Mouse (Mus musculus): ENCODE results near the gene Vps13d. TPM values are rescaled to one million over a fixed set of nuclear protein-coding genes. Genes with fewer than 3 reads are reported as not detected.

Gene Vps13d
- polyA plus RNA-seq, 1 experiment, result 15.6 TPM

GRCm38 (mm10) chr4:145215396-145215795, 20.6 kb upstream of the Vps13d start:
- H3K36me3 ChIP-seq (ENCODE audit: control insufficient read depth, insufficient read depth, low read length, poor library complexity, severe bottlenecking), result no peaks in the 10 kb centered on the region
- no peaks in the 10 kb centered on the region for H3K27me3 ChIP-seq (ENCODE audit: control insufficient read depth, insufficient read depth, low read length, poor library complexity, severe bottlenecking)
- H3K9me3 ChIP-seq (replicated peaks; ENCODE audit: control insufficient read depth, insufficient read depth, low read length, poor library complexity, severe bottlenecking), result no peaks in the 10 kb centered on the region
- peak overlapping the region; percentile 66 for H3K27ac ChIP-seq (ENCODE audit: insufficient read depth, low read length)
- no peak for TF ChIP-seq EP300 (IDR thresholded peaks at IDR 0.05; ENCODE audit: insufficient read depth, low read depth, low read length)
- no peak overlapping the region for H3K9ac ChIP-seq (ENCODE audit: low read depth, poor library complexity, severe bottlenecking)
- peaks cover 1% of the 10 kb centered on the region for H3K4me1 ChIP-seq (ENCODE audit: control insufficient read depth, insufficient read depth, low read length)
- no peak overlapping the region for H3K4me3 ChIP-seq (ENCODE audit: low read depth, low read length)

GRCm38 (mm10) chr4:145214786-145215174, 20.0 kb upstream of the Vps13d start:
- H3K36me3 ChIP-seq (ENCODE audit: control insufficient read depth, insufficient read depth, low read length, poor library complexity, severe bottlenecking), result no peaks in the 10 kb centered on the region
- peak overlapping the region; percentile 31 for H3K4me3 ChIP-seq (ENCODE audit: low read depth, low read length)
- H3K9ac ChIP-seq (ENCODE audit: low read depth, poor library complexity, severe bottlenecking), result no peak overlapping the region
- no peaks in the 10 kb centered on the region for H3K27me3 ChIP-seq (ENCODE audit: control insufficient read depth, insufficient read depth, low read length, poor library complexity, severe bottlenecking)
- H3K4me1 ChIP-seq (ENCODE audit: control insufficient read depth, insufficient read depth, low read length), result peaks cover 1% of the 10 kb centered on the region
- H3K9me3 ChIP-seq (replicated peaks; ENCODE audit: control insufficient read depth, insufficient read depth, low read length, poor library complexity, severe bottlenecking), result no peaks in the 10 kb centered on the region
- H3K27ac ChIP-seq (ENCODE audit: insufficient read depth, low read length), result peak overlapping the region; percentile 66
- no peak for TF ChIP-seq POLR2A (IDR thresholded peaks at IDR 0.05; ENCODE audit: insufficient read depth, low read length)
- no peak for TF ChIP-seq CTCF (IDR thresholded peaks at IDR 0.05; ENCODE audit: low read depth, low read length)
- peak; percentile 65; the same call in 1 of the 2 replicates for TF ChIP-seq EP300 (IDR thresholded peaks at IDR 0.05; ENCODE audit: insufficient read depth, low read depth, low read length)

GRCm38 (mm10) chr4:145213999-145214785, 19.4 kb upstream of the Vps13d start:
- Histone ChIP-seq H3K9ac (ENCODE audit: low read depth, poor library complexity, severe bottlenecking) (no peak overlapping the region), H3K4me1 (ENCODE audit: control insufficient read depth, insufficient read depth, low read length) (peaks cover 1% of the 10 kb centered on the region), H3K9me3 (replicated peaks; ENCODE audit: control insufficient read depth, insufficient read depth, low read length, poor library complexity, severe bottlenecking) (no peaks in the 10 kb centered on the region), H3K27me3 (ENCODE audit: control insufficient read depth, insufficient read depth, low read length, poor library complexity, severe bottlenecking) (no peaks in the 10 kb centered on the region), H3K27ac (ENCODE audit: insufficient read depth, low read length) (peak overlapping the region; percentile 77), H3K36me3 (ENCODE audit: control insufficient read depth, insufficient read depth, low read length, poor library complexity, severe bottlenecking) (no peaks in the 10 kb centered on the region), H3K4me3 (ENCODE audit: low read depth, low read length) (peak overlapping the region; percentile 31)
- TF ChIP-seq EP300 (IDR thresholded peaks at IDR 0.05; ENCODE audit: insufficient read depth, low read depth, low read length), result peak; percentile 59; the same call in 1 of the 2 replicates
- peak; percentile 76 for TF ChIP-seq CTCF (IDR thresholded peaks at IDR 0.05; ENCODE audit: low read depth, low read length)
- TF ChIP-seq POLR2A (IDR thresholded peaks at IDR 0.05; ENCODE audit: insufficient read depth, low read length), result no peak

- Histone ChIP-seq H3K36me3 (ENCODE audit: control insufficient read depth, insufficient read depth, low read length, poor library complexity, severe bottlenecking) (no peaks in the 10 kb centered on the region), H3K9me3 (replicated peaks; ENCODE audit: control insufficient read depth, insufficient read depth, low read length, poor library complexity, severe bottlenecking) (no peaks in the 10 kb centered on the region), H3K4me1 (ENCODE audit: control insufficient read depth, insufficient read depth, low read length) (peaks cover 5% of the 10 kb centered on the region), H3K9ac (ENCODE audit: low read depth, poor library complexity, severe bottlenecking) (no peak overlapping the region), H3K4me3 (ENCODE audit: low read depth, low read length) (no peak overlapping the region), H3K27me3 (ENCODE audit: control insufficient read depth, insufficient read depth, low read length, poor library complexity, severe bottlenecking) (no peaks in the 10 kb centered on the region), H3K27ac (ENCODE audit: insufficient read depth, low read length) (peak overlapping the region; percentile 42; the same call in 1 of the 2 replicates)
- TF ChIP-seq POLR2A (IDR thresholded peaks at IDR 0.05; ENCODE audit: insufficient read depth, low read length) (no peak), CTCF (IDR thresholded peaks at IDR 0.05; ENCODE audit: low read depth, low read length) (no peak), EP300 (IDR thresholded peaks at IDR 0.05; ENCODE audit: insufficient read depth, low read depth, low read length) (no peak)
Observed at GRCm38 (mm10) chr4:145211076-145211475, 16.3 kb upstream of the Vps13d start.

GRCm38 (mm10) chr4:145210564-145210963, 15.8 kb upstream of the Vps13d start:
- Histone ChIP-seq H3K27me3 (ENCODE audit: control insufficient read depth, insufficient read depth, low read length, poor library complexity, severe bottlenecking) (no peaks in the 10 kb centered on the region), H3K9me3 (replicated peaks; ENCODE audit: control insufficient read depth, insufficient read depth, low read length, poor library complexity, severe bottlenecking) (no peaks in the 10 kb centered on the region), H3K4me1 (ENCODE audit: control insufficient read depth, insufficient read depth, low read length) (peaks cover 5% of the 10 kb centered on the region), H3K9ac (ENCODE audit: low read depth, poor library complexity, severe bottlenecking) (no peak overlapping the region), H3K4me3 (ENCODE audit: low read depth, low read length) (no peak overlapping the region), H3K27ac (ENCODE audit: insufficient read depth, low read length) (no peak overlapping the region), H3K36me3 (ENCODE audit: control insufficient read depth, insufficient read depth, low read length, poor library complexity, severe bottlenecking) (no peaks in the 10 kb centered on the region)
- no peak for TF ChIP-seq CTCF (IDR thresholded peaks at IDR 0.05; ENCODE audit: low read depth, low read length)
- no peak for TF ChIP-seq POLR2A (IDR thresholded peaks at IDR 0.05; ENCODE audit: insufficient read depth, low read length)
- no peak for TF ChIP-seq EP300 (IDR thresholded peaks at IDR 0.05; ENCODE audit: insufficient read depth, low read depth, low read length)

- no peak overlapping the region for H3K4me3 ChIP-seq (ENCODE audit: low read depth, low read length)
- no peaks in the 10 kb centered on the region for H3K9me3 ChIP-seq (replicated peaks; ENCODE audit: control insufficient read depth, insufficient read depth, low read length, poor library complexity, severe bottlenecking)
- peak overlapping the region; percentile 97 for H3K27ac ChIP-seq (ENCODE audit: insufficient read depth, low read length)
Observed at GRCm38 (mm10) chr4:145209690-145210088, 14.9 kb upstream of the Vps13d start.

More at GRCm38 (mm10) chr4:145209690-145210088, 14.9 kb upstream of the Vps13d start:
- Histone ChIP-seq H3K4me1 (ENCODE audit: control insufficient read depth, insufficient read depth, low read length) (peaks cover 5% of the 10 kb centered on the region), H3K36me3 (ENCODE audit: control insufficient read depth, insufficient read depth, low read length, poor library complexity, severe bottlenecking) (no peaks in the 10 kb centered on the region), H3K9ac (ENCODE audit: low read depth, poor library complexity, severe bottlenecking) (no peak overlapping the region), H3K27me3 (ENCODE audit: control insufficient read depth, insufficient read depth, low read length, poor library complexity, severe bottlenecking) (no peaks in the 10 kb centered on the region)
- no peak for TF ChIP-seq POLR2A (IDR thresholded peaks at IDR 0.05; ENCODE audit: insufficient read depth, low read length)
- TF ChIP-seq EP300 (IDR thresholded peaks at IDR 0.05; ENCODE audit: insufficient read depth, low read depth, low read length), result no peak
- TF ChIP-seq CTCF (IDR thresholded peaks at IDR 0.05; ENCODE audit: low read depth, low read length), result no peak
